Mouse (Mus musculus) cerebellum, adult 2 months (tissue): ENCODE data around the gene Tlr5.

Experiments used
- CTCF ChIP-seq: fragments of 200-500 bp; IDR thresholded peaks from 2 replicates; pipeline ENCODE4 v1.5.1; 2011; ENCODE audit warnings: low read depth, mild to moderate bottlenecking, control low read depth, low read length, moderate library complexity, borderline replicate concordance; ENCODE audit not compliant: insufficient read depth
- POLR2A ChIP-seq: fragments of 200-500 bp; IDR thresholded peaks from 2 replicates; pipeline ENCODE4 v1.6.1; 2011; ENCODE audit warnings: low read length, control low read depth, borderline replicate concordance; ENCODE audit not compliant: insufficient read depth

DNA sequence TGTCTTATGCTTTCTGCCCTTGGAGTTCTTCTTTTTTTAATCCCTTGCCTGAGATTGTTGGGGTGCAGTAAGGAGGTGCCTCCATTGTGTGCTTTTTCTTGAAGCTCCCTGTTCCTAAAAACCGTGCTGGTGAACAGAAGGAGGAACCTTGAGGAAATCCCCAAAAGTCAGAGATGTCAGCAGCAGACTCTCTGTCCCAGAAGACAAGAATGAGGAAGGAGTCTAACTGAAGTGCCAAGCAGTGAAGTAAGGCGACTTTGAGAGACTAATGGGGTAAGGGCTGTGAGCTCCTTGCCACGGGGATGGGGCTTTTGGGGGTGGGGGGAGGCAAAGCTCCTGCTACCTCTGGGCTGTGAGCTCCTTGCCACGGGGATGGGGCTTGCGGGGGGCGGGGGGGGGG is 19.1 kb upstream of the Tlr5 start:
- TF ChIP-seq POLR2A: no peak
- TF ChIP-seq CTCF: no peak
